Mouse (Mus musculus) stomach, postnatal 0 days (tissue): ENCODE results near the gene Ifitm1.

Experiments
- CTCF ChIP-seq: IDR thresholded peaks from 2 replicates; pipeline ENCODE4 v1.5.1; 2016; ENCODE audit warnings: antibody characterized with exemption, low read depth, mild to moderate bottlenecking, moderate library complexity
- EP300 ChIP-seq: optimal IDR thresholded peaks from 2 replicates; pipeline ENCODE3; 2016; ENCODE audit warnings: antibody characterized with exemption

- TF ChIP-seq CTCF (no peak), EP300 (no peak)
These were observed 23.7 kb upstream of the Ifitm1 start for GRCm38 (mm10) chr7:140943356-140943755.
